Mouse (Mus musculus) hindbrain, embryonic 10.5 days (tissue): Measurements from ENCODE around the gene Acad11. TPM values are rescaled to one million over a fixed set of nuclear protein-coding genes. Genes with fewer than 3 reads are reported as not detected.

Experiments used
- DNase-seq: peaks from one replicate; pipeline ENCODE4 v3.0.0-alpha.2; 2017; ENCODE audit warnings: low spot score
- H3K27ac ChIP-seq: fragments of 300-500 bp; sonication (generic); 2 replicates; pipeline ENCODE4 v1.5.1; 2016; ENCODE audit warnings: mild to moderate bottlenecking, moderate library complexity
- H3K27me3 ChIP-seq: fragments of 300-500 bp; sonication (generic); 2 replicates; pipeline ENCODE4 v1.6.1; 2016; ENCODE audit warnings: mild to moderate bottlenecking; ENCODE audit not compliant: poor library complexity, insufficient read depth, severe bottlenecking
- H3K36me3 ChIP-seq: fragments of 300-500 bp; sonication (generic); 2 replicates; pipeline ENCODE4 v1.6.1; 2016; ENCODE audit warnings: mild to moderate bottlenecking, moderate library complexity
- H3K4me1 ChIP-seq: fragments of 300-500 bp; sonication (generic); replicated peaks from 2 replicates; pipeline ENCODE4 v1.6.1; 2016; ENCODE audit warnings: mild to moderate bottlenecking
- H3K4me3 ChIP-seq: fragments of 300-500 bp; sonication (generic); 2 replicates; pipeline ENCODE4 v1.5.1; 2016; ENCODE audit warnings: mild to moderate bottlenecking, moderate library complexity
- H3K9me3 ChIP-seq: fragments of 300-500 bp; sonication (generic); 2 replicates; pipeline ENCODE4 v1.6.1; 2016; ENCODE audit warnings: mild to moderate bottlenecking, moderate library complexity
- WGBS: fragments of 180-500 bp; shearing (Covaris S2); methylation state at CpG from one replicate; pipeline ENCODE4 v1.1.7; 2016; 5-methylcytosine and 5-hydroxymethylcytosine counted together
- polyA plus RNA-seq: library from polyadenylated mRNA; unstranded; fragments of >200 nt; fragmentation: Nextera tagmentation; extraction: Ambion mirVana; gene quantifications from 2 replicates; pipeline ENCODE4 v1.2.1, GENCODE M21; 2016

Acad11 gene
- polyA plus RNA-seq, 1 experiment from 2014 or later: 8.2 TPM

GRCm38 (mm10) chr9:104051028-104051427 is 12.1 kb upstream of the Acad11 start:
- H3K4me3 ChIP-seq: no peak overlapping the region
- peaks cover 97% of the 10 kb centered on the region for H3K36me3 ChIP-seq

GRCm38 (mm10) chr9:104062430-104063243 is 540 bp upstream of the Acad11 start, which contains the start of gene Uba5:
Gene Uba5, minus strand, starts transcription at chr9:104063134.
- no peaks in the 10 kb centered on the region for H3K9me3 ChIP-seq
- H3K4me1 ChIP-seq: peaks cover 20% of the 10 kb centered on the region
- peaks cover 29% of the 10 kb centered on the region for H3K36me3 ChIP-seq
- WGBS: under 1% methylated on average over 59 of the region's 59 CpGs
- peak within 1 kb of the TSS; percentile 97 for H3K4me3 ChIP-seq
- H3K27ac ChIP-seq: peak within 1 kb of the TSS; percentile 93
- peak; percentile 71 for DNase-seq
- H3K27me3 ChIP-seq: no peaks in the 10 kb centered on the region

More at GRCm38 (mm10) chr9:104051028-104051427, 12.1 kb upstream of the Acad11 start:
- no peak for DNase-seq
- Histone ChIP-seq H3K27me3 (no peaks in the 10 kb centered on the region), H3K4me1 (no peaks in the 10 kb centered on the region), H3K9me3 (no peaks in the 10 kb centered on the region), H3K27ac (no peak overlapping the region)
- WGBS: 90% methylated on average over 6 of the region's 6 CpGs

GRCm38 (mm10) chr9:104064571-104064970 is 1.4 kb downstream of the Acad11 start:
- WGBS: 41% methylated on average over 1 of the region's 1 CpGs
- H3K9me3 ChIP-seq: no peaks in the 10 kb centered on the region

GRCm38 (mm10) chr9:104070241-104070640 is 7.1 kb downstream of the Acad11 start:
- Histone ChIP-seq H3K4me3 (no peak overlapping the region), H3K9me3 (no peaks in the 10 kb centered on the region), H3K27ac (no peak overlapping the region), H3K4me1 (no peaks in the 10 kb centered on the region), H3K27me3 (no peaks in the 10 kb centered on the region), H3K36me3 (no peaks in the 10 kb centered on the region)
- no peak for DNase-seq
- 86% methylated on average over 4 of the region's 4 CpGs for WGBS

More at GRCm38 (mm10) chr9:104064571-104064970, 1.4 kb downstream of the Acad11 start:
- Histone ChIP-seq H3K4me3 (no peak overlapping the region), H3K27ac (no peak overlapping the region), H3K4me1 (peaks cover 20% of the 10 kb centered on the region), H3K36me3 (peaks cover 14% of the 10 kb centered on the region), H3K27me3 (no peaks in the 10 kb centered on the region)
- DNase-seq: no peak

- Histone ChIP-seq H3K4me3 (no peak overlapping the region), H3K27me3 (no peaks in the 10 kb centered on the region), H3K9me3 (no peaks in the 10 kb centered on the region), H3K4me1 (no peaks in the 10 kb centered on the region), H3K27ac (no peak overlapping the region), H3K36me3 (no peaks in the 10 kb centered on the region)
- WGBS: 83% methylated on average over 8 of the region's 8 CpGs
- no peak for DNase-seq
These were observed 7.9 kb downstream of the Acad11 start for GRCm38 (mm10) chr9:104070863-104071604.

- no peaks in the 10 kb centered on the region for H3K4me1 ChIP-seq
- H3K36me3 ChIP-seq: no peaks in the 10 kb centered on the region
- H3K9me3 ChIP-seq: no peaks in the 10 kb centered on the region
- 70% methylated on average over 2 of the region's 2 CpGs for WGBS
- DNase-seq: no peak
- no peak overlapping the region for H3K27ac ChIP-seq
- H3K4me3 ChIP-seq: no peak overlapping the region
- H3K27me3 ChIP-seq: no peaks in the 10 kb centered on the region
These were observed 12.6 kb downstream of the Acad11 start for GRCm38 (mm10) chr9:104075808-104076207.

- no peaks in the 10 kb centered on the region for H3K27me3 ChIP-seq
- WGBS: 93% methylated on average over 1 of the region's 1 CpGs
- no peak overlapping the region for H3K4me3 ChIP-seq
- H3K27ac ChIP-seq: no peak overlapping the region
- H3K4me1 ChIP-seq: no peaks in the 10 kb centered on the region
- H3K9me3 ChIP-seq: no peaks in the 10 kb centered on the region
- no peaks in the 10 kb centered on the region for H3K36me3 ChIP-seq
- no peak for DNase-seq
These were observed 15.6 kb downstream of the Acad11 start for GRCm38 (mm10) chr9:104078780-104079179.

GRCm38 (mm10) chr9:104079379-104079778 is 16.2 kb downstream of the Acad11 start:
- no peak overlapping the region for H3K27ac ChIP-seq
- peak; percentile 59 for DNase-seq
- H3K4me1 ChIP-seq: no peaks in the 10 kb centered on the region
- no peaks in the 10 kb centered on the region for H3K27me3 ChIP-seq
- no peaks in the 10 kb centered on the region for H3K9me3 ChIP-seq
- no peaks in the 10 kb centered on the region for H3K36me3 ChIP-seq
- H3K4me3 ChIP-seq: no peak overlapping the region
- 55% methylated on average over 5 of the region's 5 CpGs for WGBS

- no peak overlapping the region for H3K4me3 ChIP-seq
- no peak for DNase-seq
- no peaks in the 10 kb centered on the region for H3K27me3 ChIP-seq
- no peaks in the 10 kb centered on the region for H3K36me3 ChIP-seq
- no peak overlapping the region for H3K27ac ChIP-seq
- H3K4me1 ChIP-seq: no peaks in the 10 kb centered on the region
- H3K9me3 ChIP-seq: no peaks in the 10 kb centered on the region
- 78% methylated on average over 3 of the region's 3 CpGs for WGBS
These were observed 16.9 kb downstream of the Acad11 start for GRCm38 (mm10) chr9:104080038-104080437.

GRCm38 (mm10) chr9:104085730-104086429 is 22.7 kb downstream of the Acad11 start:
- H3K4me3 ChIP-seq: no peak overlapping the region
- no peaks in the 10 kb centered on the region for H3K36me3 ChIP-seq
- no peaks in the 10 kb centered on the region for H3K4me1 ChIP-seq
- 65% methylated on average over 4 of the region's 4 CpGs for WGBS
- no peaks in the 10 kb centered on the region for H3K27me3 ChIP-seq
- no peaks in the 10 kb centered on the region for H3K9me3 ChIP-seq
- no peak overlapping the region for H3K27ac ChIP-seq
- DNase-seq: no peak

- Histone ChIP-seq H3K4me1 (no peaks in the 10 kb centered on the region), H3K9me3 (no peaks in the 10 kb centered on the region), H3K27ac (no peak overlapping the region), H3K27me3 (no peaks in the 10 kb centered on the region), H3K36me3 (no peaks in the 10 kb centered on the region), H3K4me3 (no peak overlapping the region)
- no peak for DNase-seq
- 86% methylated on average over 8 of the region's 8 CpGs for WGBS
These were observed 25.4 kb downstream of the Acad11 start for GRCm38 (mm10) chr9:104088555-104088954.

GRCm38 (mm10) chr9:104092945-104093344 is 29.8 kb downstream of the Acad11 start:
- Histone ChIP-seq H3K36me3 (no peaks in the 10 kb centered on the region), H3K27ac (no peak overlapping the region), H3K4me1 (no peaks in the 10 kb centered on the region), H3K9me3 (no peaks in the 10 kb centered on the region), H3K27me3 (no peaks in the 10 kb centered on the region), H3K4me3 (no peak overlapping the region)
- WGBS: 95% methylated on average over 5 of the region's 5 CpGs
- DNase-seq: no peak
